Mouse (Mus musculus) E14TG2a.4 (cell line): ENCODE data around the gene Cd8a.

ENCODE experiments used
- CTCF ChIP-seq: conservative IDR thresholded peaks from 2 replicates; pipeline ENCODE4 v1.5.1; 2014; ENCODE audit warnings: low read length
- POU5F1 ChIP-seq: IDR thresholded peaks from 2 replicates; pipeline ENCODE4 v1.6.1; 2014; ENCODE audit warnings: low read length, borderline replicate concordance

GRCm38 (mm10) chr6:71371085-71371605 lies 2.1 kb upstream of the Cd8a start:
- TF ChIP-seq CTCF: no peak
- no peak for TF ChIP-seq POU5F1
